Mouse (Mus musculus) WW6 (cell line): Measurements from ENCODE around the gene Fut1.

ENCODE experiments used
- DNase-seq: peaks from one replicate; pipeline ENCODE4 v3.0.0-alpha.2; 2013; ENCODE audit warnings: low read depth, low spot score

Fut1 gene

GRCm38 (mm10) chr7:45617042-45617695 is at the start of gene Fut1:
Fut1 (plus strand) TSS chr7:45617289.
- DNase-seq = no peak

GRCm38 (mm10) chr7:45567780-45568516 is 49.1 kb upstream of the Fut1 start:
- DNase-seq = peak; percentile 86

DNA sequence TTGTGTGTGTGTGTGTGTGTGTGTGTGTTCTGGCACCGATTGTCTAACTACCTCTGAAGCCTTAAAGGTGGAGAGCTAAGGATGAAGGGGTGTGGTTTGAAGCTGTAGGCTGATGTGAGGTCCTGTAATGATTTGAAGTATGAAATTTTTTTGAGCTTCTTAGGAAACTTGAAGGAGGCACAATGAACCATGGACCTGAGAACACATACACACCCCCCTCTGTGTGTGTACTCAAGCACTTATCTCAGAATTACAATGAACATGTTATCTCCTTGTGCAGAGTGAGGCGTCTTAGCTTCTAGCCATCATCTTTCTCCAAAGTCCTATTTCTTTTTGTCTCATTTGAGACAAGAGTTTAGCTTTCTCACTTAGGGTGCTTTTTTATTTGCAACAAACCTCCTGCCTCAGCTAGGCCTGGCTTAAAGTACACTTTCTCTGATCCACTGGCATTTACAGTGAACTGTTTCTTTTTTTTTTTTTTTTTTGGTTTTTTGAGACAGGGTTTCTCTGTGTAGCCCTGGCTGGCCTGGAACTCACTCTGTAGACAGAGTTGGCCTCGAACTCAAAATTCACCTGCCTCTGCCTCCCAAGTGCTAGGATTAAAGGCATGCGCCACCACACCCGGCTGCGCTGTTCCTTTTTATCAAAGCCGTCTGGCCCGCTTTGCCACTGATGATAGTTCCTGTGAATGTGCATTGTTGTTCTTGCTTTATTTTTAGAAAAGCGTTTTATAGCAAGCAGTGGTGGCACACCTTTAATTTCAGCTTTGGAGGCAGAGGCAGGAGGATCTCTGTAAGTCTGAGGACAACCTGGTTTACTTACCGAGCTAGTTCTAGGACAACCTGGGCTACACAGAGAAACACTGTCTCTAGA is 48.3 kb upstream of the Fut1 start:
- no peak for DNase-seq

DNA sequence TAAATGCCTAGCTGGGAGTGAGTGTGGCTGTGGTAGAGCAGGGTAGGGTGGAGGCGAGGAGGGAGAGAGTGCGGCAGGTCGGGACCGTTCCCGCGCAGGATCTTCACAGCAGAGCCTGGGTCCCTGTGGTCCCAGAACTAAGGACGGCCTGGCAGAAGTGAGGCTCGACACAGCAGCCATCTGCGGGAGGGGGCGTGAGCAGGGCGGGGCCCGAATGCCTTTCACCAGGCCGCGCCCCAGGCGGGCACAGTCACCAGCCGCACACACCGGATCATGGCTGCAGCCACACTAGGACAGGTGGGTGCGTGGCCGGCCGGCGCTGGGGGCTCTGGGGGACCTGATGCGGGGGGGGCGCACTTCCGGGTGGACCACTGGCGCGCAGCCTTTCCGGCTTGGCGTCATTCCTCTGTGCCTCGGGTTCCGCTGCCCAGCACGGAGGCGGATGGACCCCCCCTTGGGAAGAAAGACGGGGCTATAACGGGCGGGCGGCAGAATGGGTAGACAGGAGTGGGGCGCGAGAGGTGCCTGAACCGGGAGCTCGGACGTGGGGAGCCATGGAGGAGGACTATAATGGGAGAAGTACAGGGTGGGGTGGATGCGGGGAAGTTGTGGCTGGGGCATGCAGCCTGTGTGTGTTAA is 46.9 kb upstream of the Fut1 start, which contains the start of gene Bcat2:
Bcat2 (plus strand) TSS at position 51 of the 639 bp plus-strand sequence.
- no peak for DNase-seq

GRCm38 (mm10) chr7:45571966-45572365 is 45.1 kb upstream of the Fut1 start:
- no peak for DNase-seq

- no peak for DNase-seq
Observed at GRCm38 (mm10) chr7:45573954-45574353, 43.1 kb upstream of the Fut1 start.

- DNase-seq = no peak
Observed at GRCm38 (mm10) chr7:45574472-45575379, 42.4 kb upstream of the Fut1 start.

DNA sequence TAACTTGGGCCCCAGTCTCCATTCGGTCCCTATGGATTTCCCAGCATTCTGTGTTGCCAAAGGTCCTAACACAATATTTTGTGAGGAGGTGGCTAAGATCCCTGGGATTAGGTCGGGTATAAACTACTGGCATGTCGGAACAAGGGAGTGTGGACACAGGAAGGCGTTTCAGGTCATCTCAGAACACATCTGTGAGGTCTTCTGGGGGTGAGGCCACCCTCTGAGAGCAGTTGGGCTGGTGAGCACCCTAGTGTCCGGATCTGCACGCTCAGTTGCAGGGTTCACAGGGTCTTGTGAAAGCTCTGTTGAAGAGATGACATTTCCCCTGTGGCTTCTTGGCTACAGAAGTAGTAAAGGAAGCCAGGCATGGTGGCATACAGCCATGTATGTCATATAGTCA is 31.2 kb upstream of the Fut1 start:
- DNase-seq = no peak

DNA sequence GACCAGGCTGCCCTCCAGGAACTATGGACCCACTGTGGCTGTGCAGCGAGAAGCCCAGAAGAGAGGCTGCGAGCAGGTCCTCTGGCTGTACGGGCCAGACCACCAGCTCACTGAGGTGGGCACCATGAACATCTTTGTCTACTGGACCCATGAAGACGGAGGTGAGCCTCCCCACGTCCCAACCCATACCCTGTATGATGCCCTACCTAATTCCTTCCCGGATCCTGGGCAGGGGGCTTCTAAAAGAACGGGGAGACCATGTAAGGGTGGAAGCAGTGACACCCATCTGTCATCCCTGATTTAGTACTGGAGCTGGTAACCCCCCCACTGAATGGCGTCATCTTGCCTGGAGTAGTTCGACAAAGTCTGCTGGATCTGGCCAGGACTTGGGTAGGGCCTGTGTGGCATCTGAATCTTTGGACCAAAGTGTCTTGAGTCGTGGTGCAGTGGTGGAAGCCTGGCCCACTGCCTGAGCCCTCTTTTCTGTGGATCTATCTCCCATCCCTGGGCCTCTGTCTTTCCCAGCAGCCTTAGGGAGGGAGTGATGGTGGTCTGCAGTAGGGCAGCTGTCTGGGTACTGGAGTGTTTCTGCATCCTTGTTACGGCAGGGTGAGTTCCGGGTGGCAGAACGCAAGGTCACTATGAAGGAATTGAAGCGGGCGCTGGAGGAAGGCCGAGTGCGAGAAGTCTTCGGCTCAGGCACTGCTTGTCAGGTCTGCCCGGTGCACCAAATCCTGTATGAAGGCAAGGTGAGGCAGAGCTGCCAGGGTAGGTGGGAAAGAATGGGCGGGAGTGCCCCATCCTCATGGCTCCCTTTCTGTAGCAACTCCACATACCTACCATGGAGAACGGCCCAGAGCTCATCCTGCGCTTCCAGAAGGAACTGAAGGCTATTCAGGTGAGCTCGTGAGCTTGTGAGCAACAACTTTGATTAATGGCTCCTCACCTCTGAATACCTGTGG is 29.2 kb upstream of the Fut1 start:
- DNase-seq = no peak

DNA sequence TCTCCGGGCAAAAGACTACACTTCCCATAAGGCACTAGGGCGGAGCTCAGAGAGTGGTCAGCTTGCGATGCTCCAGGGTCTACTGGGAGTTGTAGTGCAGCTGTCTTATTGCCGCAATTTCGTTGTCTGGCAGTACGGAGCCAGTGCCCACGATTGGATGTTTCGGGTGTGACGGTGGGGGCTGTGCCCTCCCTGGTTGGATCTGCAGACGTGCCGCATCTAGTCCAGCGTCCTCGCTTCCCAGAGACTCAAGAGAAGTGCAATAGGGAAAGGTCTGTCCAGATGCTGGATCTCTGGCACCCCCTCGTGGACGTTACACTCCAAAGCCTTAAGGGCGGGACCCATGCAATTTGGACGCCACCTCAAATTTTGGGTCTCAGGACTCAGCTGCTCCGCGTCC is 27.9 kb upstream of the Fut1 start:
- DNase-seq = peak; percentile 81

- DNase-seq = no peak
Observed at GRCm38 (mm10) chr7:45589898-45590297, 27.2 kb upstream of the Fut1 start.

GRCm38 (mm10) chr7:45590874-45591273 is 26.2 kb upstream of the Fut1 start:
- DNase-seq = no peak

GRCm38 (mm10) chr7:45591880-45592279 is 25.2 kb upstream of the Fut1 start:
- no peak for DNase-seq

DNA sequence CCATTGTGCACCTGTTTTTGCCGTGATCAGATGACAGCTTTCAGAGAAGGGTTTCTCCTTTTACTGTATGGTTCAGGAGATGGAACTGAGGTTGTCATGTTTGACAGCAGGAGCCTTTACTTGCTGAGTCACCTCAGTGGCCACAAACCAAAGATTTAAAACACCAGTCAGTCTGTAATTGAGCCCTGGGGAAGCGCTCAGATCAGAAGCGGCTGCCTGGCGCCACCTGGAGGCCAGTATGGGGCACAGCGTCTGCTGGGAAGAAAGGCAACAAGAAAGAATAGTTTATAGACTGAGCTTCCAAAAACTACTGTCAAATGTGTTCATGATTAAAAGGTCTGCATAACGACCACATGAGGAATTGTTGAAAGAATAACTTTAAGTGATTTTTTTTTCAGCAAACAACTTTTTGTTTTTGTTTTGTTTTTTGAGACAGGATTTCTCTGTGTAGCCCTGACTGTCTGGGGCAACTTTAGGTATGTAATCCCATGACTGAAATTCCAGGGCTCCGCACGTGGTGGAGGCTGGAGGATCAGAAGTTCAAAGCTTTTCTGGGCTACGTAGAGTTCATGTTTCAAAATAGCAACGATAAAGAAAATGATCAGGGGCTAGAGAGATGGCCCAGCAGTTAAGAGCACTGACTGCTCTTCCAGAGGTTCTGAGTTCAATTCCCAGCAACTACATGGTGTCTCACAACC is 23.8 kb upstream of the Fut1 start:
- DNase-seq = peak; percentile 59

DNA sequence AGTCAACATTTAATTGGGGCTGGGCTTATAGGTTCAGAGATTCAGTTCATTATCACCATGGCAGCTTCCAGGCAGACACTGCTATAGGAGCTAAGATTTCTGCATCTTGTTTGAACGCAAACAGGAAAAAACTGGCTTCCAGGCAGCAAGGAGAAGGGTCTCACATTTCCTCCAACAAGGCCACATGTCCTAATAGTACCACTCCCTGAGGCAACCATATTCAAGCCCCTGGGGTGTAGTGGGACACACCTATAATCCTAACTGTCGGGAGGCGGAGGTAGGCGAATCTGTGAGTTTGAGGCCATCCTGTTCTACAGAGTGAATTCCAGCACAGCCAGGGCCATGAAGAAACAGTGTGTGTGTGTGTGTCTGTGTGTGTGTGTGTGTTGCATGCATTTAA is 21.9 kb upstream of the Fut1 start:
- peak; percentile 55 for DNase-seq

DNA sequence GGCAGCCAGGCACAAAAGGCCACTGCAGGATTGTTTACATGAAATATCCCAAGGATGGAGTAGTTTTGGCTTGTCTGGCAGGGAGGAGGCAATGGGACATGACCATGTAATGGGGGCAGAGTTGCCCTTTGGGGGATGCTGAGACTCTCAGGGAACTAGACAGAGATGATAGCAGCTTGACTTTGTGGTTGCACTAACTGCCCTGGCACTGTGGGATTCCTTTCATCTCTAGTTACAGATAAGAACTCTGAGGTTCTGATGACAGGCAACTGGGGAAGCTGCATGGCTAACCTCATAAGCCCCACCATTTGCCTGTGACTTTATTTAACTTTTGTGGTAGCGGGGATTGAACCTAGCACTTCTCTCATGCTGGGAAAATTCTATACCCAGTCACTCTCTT is 21.0 kb upstream of the Fut1 start:
- DNase-seq = no peak

DNA sequence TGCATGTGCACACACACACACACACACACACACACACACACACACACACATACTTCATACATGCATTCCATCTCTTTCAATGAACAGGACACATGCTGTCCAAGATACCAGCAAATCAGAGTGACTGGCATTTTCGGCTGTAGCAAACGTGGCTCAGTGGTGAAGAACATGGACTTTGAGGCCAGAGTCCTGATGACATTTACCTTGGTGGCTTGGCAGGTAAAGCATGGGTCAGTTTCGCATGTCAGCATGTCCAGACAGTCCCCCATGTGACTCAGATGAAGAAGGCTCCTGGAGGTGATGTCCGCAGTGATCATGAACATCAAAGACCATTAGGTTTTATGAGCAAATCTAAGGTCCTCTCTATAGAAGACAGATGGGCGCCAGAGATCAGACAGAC is 20.1 kb upstream of the Fut1 start:
- no peak for DNase-seq

GRCm38 (mm10) chr7:45597527-45597926 is 19.6 kb upstream of the Fut1 start:
- no peak for DNase-seq
